Mouse (Mus musculus): ENCODE measurements around the gene Ppp2r5a. TPM values are rescaled to one million over a fixed set of nuclear protein-coding genes. Genes with fewer than 3 reads are reported as not detected.

Gene Ppp2r5a
- polyA plus RNA-seq, 1 experiment, result 145 TPM

GRCm38 (mm10) chr1:191328019-191328441 lies 75.0 kb downstream of the Ppp2r5a start:
- Histone ChIP-seq H3K4me1 (replicated peaks; ENCODE audit: control insufficient read depth, insufficient read depth, low read length) (peaks cover 21% of the 10 kb centered on the region), H3K4me3 (ENCODE audit: control insufficient read depth, insufficient read depth, low read length) (no peak overlapping the region), H3K36me3 (ENCODE audit: control insufficient read depth, insufficient read depth, low read length) (no peaks in the 10 kb centered on the region), H3K27ac (ENCODE audit: control insufficient read depth, insufficient read depth, low read length) (no peak overlapping the region), H3K27me3 (ENCODE audit: control insufficient read depth, insufficient read depth, low read length) (no peaks in the 10 kb centered on the region)
- no peak for DNase-seq
- TF ChIP-seq POLR2A (IDR thresholded peaks at IDR 0.05; ENCODE audit: control insufficient read depth, extremely low read depth, insufficient read depth, low read length, poor library complexity) (no peak), CTCF (IDR thresholded peaks at IDR 0.05; ENCODE audit: borderline replicate concordance, control insufficient read depth, extremely low read depth, insufficient read depth, low read length, poor library complexity) (no peak)
- 41% methylated on average over 8 of the region's 8 CpGs for WGBS

DNA sequence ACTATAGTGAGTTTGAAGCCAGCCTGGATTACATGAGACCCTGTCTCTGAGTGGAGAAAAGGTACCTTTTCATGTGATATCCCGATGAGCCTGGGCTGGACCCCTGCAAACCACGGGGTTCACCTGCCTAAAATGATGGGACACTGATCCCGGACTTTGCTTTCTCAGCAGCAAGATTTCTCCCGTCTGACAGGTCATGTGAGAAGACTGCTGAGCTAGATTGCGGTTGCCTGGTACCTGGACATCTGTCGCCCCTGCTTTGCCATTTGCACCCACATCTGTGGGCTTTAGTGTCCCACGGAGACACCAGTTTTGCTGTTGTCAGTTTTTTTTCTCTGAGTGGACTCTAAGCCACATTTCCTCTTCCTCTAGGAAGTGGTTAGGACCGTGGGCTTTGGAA lies 75.8 kb downstream of the Ppp2r5a start:
- no peak for DNase-seq
- Histone ChIP-seq H3K36me3 (ENCODE audit: control insufficient read depth, insufficient read depth, low read length) (no peaks in the 10 kb centered on the region), H3K4me3 (ENCODE audit: control insufficient read depth, insufficient read depth, low read length) (no peak overlapping the region), H3K27me3 (ENCODE audit: control insufficient read depth, insufficient read depth, low read length) (no peaks in the 10 kb centered on the region), H3K4me1 (replicated peaks; ENCODE audit: control insufficient read depth, insufficient read depth, low read length) (peaks cover 21% of the 10 kb centered on the region), H3K27ac (ENCODE audit: control insufficient read depth, insufficient read depth, low read length) (no peak overlapping the region)
- 37% methylated on average over 8 of the region's 8 CpGs for WGBS
- TF ChIP-seq POLR2A (IDR thresholded peaks at IDR 0.05; ENCODE audit: control insufficient read depth, extremely low read depth, insufficient read depth, low read length, poor library complexity), result no peak
- TF ChIP-seq CTCF (IDR thresholded peaks at IDR 0.05; ENCODE audit: borderline replicate concordance, control insufficient read depth, extremely low read depth, insufficient read depth, low read length, poor library complexity), result no peak

DNA sequence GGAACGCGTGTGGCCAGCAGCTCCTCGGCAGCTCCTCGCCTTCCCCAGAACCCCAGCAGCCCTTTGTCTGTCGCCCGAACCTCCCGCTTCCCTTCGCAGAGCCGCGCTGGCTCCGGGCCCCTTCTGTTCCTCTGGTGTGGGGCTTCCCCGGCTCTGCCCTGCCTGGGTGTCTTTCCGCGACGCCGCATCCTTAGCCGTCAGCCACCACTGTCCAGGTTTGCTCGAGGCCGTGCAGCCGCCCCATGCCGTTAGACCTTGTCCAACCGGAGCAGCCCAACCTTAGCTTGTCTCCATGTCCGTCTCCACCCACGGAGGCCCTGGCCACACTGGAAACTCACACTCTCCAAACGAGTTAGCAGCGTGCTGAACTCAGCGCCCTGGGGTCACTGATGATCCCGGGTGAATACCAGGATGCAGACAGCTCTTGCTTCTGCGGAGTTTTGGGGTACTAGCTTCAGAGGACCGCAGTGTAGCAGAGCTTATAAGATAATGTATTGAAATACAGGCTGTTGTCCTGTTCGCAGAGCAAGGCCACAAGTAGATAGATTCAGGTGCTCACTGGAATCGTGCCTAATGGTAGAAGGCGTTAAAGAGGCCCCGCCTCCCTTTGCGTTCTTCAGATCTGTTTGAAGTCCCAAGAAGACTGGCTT lies 76.7 kb downstream of the Ppp2r5a start:
- Histone ChIP-seq H3K4me1 (replicated peaks; ENCODE audit: control insufficient read depth, insufficient read depth, low read length) (peaks cover 21% of the 10 kb centered on the region), H3K36me3 (ENCODE audit: control insufficient read depth, insufficient read depth, low read length) (no peaks in the 10 kb centered on the region), H3K27ac (ENCODE audit: control insufficient read depth, insufficient read depth, low read length) (no peak overlapping the region), H3K4me3 (ENCODE audit: control insufficient read depth, insufficient read depth, low read length) (peak overlapping the region; percentile 83), H3K27me3 (ENCODE audit: control insufficient read depth, insufficient read depth, low read length) (no peaks in the 10 kb centered on the region)
- under 1% methylated on average over 35 of the region's 35 CpGs for WGBS
- TF ChIP-seq POLR2A (IDR thresholded peaks at IDR 0.05; ENCODE audit: control insufficient read depth, extremely low read depth, insufficient read depth, low read length, poor library complexity) (no peak), CTCF (IDR thresholded peaks at IDR 0.05; ENCODE audit: borderline replicate concordance, control insufficient read depth, extremely low read depth, insufficient read depth, low read length, poor library complexity) (peak; percentile 42; the same call in 1 of the 2 replicates)
- peak; percentile 70 for DNase-seq

DNA sequence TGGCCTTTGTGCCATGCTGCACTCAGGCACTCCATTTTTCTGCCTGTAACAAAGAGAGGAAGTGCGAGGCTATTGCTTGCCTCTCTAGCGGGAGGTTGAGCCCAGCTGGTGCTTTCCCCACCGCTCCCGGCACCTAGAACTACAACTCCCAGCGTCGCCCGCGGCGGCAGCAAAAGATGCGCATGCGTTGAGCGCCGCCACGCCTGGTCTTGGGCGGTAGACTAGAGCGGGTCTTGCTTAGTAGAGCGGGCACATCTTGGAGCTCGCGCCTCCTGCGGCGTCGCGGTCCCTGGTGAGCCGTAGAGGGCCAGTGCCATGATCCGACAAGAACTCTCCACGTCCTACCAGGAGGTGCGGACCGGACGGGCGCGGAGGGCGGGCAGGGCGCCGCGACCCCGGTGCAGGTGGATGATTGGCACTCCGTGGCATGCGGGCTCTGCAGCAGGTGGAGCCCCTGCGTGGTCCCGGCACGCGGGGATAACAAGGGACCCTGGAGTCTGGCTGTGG lies 77.3 kb downstream of the Ppp2r5a start, which contains the start of gene Tmem206:
Gene Tmem206, plus strand, starts transcription at position 187 of the 507 bp plus-strand sequence.
- under 1% methylated on average over 42 of the region's 42 CpGs for WGBS
- DNase-seq, result peak; percentile 97
- H3K27ac ChIP-seq (ENCODE audit: control insufficient read depth, insufficient read depth, low read length), result no peak within 1 kb of the TSS
- H3K4me1 ChIP-seq (replicated peaks; ENCODE audit: control insufficient read depth, insufficient read depth, low read length), result peaks cover 21% of the 10 kb centered on the region
- no peaks in the 10 kb centered on the region for H3K27me3 ChIP-seq (ENCODE audit: control insufficient read depth, insufficient read depth, low read length)
- H3K36me3 ChIP-seq (ENCODE audit: control insufficient read depth, insufficient read depth, low read length), result no peaks in the 10 kb centered on the region
- TF ChIP-seq CTCF (IDR thresholded peaks at IDR 0.05; ENCODE audit: borderline replicate concordance, control insufficient read depth, extremely low read depth, insufficient read depth, low read length, poor library complexity) (no peak), POLR2A (IDR thresholded peaks at IDR 0.05; ENCODE audit: control insufficient read depth, extremely low read depth, insufficient read depth, low read length, poor library complexity) (peak; percentile 97)
- H3K4me3 ChIP-seq (ENCODE audit: control insufficient read depth, insufficient read depth, low read length), result peak within 1 kb of the TSS; percentile 83

DNA sequence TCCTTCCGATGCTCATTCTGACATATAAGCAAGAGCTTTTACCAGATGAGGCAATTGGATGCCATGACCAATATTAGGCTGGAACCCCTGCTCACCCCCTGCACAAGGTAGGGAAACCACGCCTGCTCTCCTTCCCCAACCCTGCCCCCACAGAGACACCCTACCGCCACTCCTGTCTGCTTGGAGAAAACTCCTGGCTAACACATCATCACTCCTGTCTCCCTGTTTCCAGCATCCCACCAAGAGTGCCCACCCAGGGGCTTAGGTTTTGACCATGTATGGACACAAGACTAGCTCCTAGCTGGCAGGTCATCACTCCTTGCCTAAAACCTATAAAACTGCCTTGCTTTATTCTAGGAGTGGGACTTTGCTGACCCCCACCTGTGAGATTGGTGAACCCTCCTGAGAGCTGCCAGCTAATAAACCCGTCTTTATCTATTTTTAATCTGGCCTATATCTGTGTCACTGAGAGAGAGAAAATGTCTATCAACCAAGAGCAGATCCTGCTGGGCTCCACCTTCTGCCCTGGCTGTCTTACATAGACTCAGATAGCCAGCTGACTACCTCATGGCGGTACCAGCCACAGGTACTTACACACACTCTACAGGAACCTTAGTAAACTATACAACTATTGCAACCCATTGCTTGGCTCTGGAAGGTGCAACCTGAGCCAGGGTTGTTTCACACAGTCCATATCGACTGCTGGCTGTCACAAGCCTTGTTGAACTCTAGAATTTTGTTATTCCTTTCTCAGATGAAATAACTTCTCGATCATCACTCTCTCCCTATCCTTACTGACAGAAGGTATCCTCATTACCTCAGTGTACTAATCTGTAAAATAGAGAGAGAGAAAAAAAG lies 78.1 kb downstream of the Ppp2r5a start:
- 86% methylated on average over 7 of the region's 7 CpGs for WGBS

GRCm38 (mm10) chr1:191323381-191323780 lies 79.7 kb downstream of the Ppp2r5a start:
- H3K27me3 ChIP-seq (ENCODE audit: control insufficient read depth, insufficient read depth, low read length), result no peaks in the 10 kb centered on the region
- no peak overlapping the region for H3K4me3 ChIP-seq (ENCODE audit: control insufficient read depth, insufficient read depth, low read length)
- no peak for DNase-seq
- no peaks in the 10 kb centered on the region for H3K36me3 ChIP-seq (ENCODE audit: control insufficient read depth, insufficient read depth, low read length)
- H3K4me1 ChIP-seq (replicated peaks; ENCODE audit: control insufficient read depth, insufficient read depth, low read length), result peaks cover 21% of the 10 kb centered on the region
- TF ChIP-seq CTCF (IDR thresholded peaks at IDR 0.05; ENCODE audit: borderline replicate concordance, control insufficient read depth, extremely low read depth, insufficient read depth, low read length, poor library complexity) (no peak), POLR2A (IDR thresholded peaks at IDR 0.05; ENCODE audit: control insufficient read depth, extremely low read depth, insufficient read depth, low read length, poor library complexity) (no peak)
- 92% methylated on average over 3 of the region's 3 CpGs for WGBS
- no peak overlapping the region for H3K27ac ChIP-seq (ENCODE audit: control insufficient read depth, insufficient read depth, low read length)

More for the DNA sequence above, 78.1 kb downstream of the Ppp2r5a start:
- peaks cover 21% of the 10 kb centered on the region for H3K4me1 ChIP-seq (replicated peaks; ENCODE audit: control insufficient read depth, insufficient read depth, low read length)
- TF ChIP-seq POLR2A (IDR thresholded peaks at IDR 0.05; ENCODE audit: control insufficient read depth, extremely low read depth, insufficient read depth, low read length, poor library complexity) (no peak), CTCF (IDR thresholded peaks at IDR 0.05; ENCODE audit: borderline replicate concordance, control insufficient read depth, extremely low read depth, insufficient read depth, low read length, poor library complexity) (no peak)
- H3K36me3 ChIP-seq (ENCODE audit: control insufficient read depth, insufficient read depth, low read length), result no peaks in the 10 kb centered on the region
- H3K27ac ChIP-seq (ENCODE audit: control insufficient read depth, insufficient read depth, low read length), result no peak overlapping the region
- DNase-seq, result no peak
- H3K4me3 ChIP-seq (ENCODE audit: control insufficient read depth, insufficient read depth, low read length), result no peak overlapping the region
- H3K27me3 ChIP-seq (ENCODE audit: control insufficient read depth, insufficient read depth, low read length), result no peaks in the 10 kb centered on the region
